Mouse (Mus musculus): Measurements from ENCODE around the gene Morn3.

Gene Morn3

DNA sequence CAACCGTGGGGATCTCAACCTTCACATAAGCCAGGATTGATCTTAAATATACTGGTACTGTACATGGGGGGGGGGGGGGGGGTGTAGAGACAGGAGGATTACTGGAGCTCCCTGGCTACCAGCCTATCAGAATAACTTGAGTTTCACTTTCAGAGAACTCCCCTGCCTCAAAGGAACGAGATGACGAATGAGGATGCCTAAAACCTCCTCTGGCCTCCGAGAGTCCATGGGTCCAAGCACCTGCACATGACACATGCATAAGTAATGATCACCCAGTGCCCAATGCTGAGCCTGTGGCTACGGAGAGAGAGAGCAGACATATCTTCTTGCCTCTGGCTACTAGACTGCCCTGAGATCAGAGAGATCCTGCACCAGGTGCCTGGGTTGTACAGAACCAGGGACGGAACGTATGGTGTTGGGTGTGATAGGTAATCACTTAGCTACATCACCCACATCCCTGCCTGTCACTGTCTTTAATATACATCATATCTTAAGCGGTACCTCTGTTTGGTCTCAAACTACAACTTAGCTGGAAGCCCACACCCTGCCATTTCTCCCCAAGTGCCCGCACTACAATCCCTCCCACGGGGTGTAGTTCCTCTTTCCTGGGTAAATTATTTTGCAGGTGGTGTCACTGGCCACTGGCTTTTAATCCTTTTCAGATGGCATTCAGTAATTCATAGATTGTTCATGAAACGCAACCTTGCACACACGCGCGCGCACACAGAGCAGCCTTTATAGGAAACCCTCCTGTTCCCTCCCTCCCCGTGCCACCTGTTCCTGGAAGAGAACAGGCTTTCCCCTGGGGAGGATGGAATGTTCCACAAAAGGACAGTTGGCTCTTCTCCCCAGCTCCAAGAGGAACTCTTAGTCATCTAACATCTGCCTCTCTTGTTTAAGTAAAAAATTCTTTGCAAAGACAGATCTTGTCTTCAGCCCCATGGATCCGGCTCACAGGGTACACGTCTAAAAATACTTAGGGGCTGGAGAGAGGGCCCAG lies 49.3 kb downstream of the Morn3 start:
- no peaks in the 10 kb centered on the region for H3K36me3 ChIP-seq (ENCODE audit: control insufficient read depth, insufficient read depth, low read length, poor library complexity, severe bottlenecking)
- H3K27me3 ChIP-seq (ENCODE audit: control insufficient read depth, insufficient read depth, low read length, poor library complexity, severe bottlenecking): no peaks in the 10 kb centered on the region
- peak; percentile 30 for DNase-seq (ENCODE audit: low read depth, low spot score)

GRCm38 (mm10) chr5:122994910-122995309 lies 51.9 kb downstream of the Morn3 start:
- Histone ChIP-seq H3K27me3 (ENCODE audit: control insufficient read depth, insufficient read depth, low read length, poor library complexity, severe bottlenecking) (no peaks in the 10 kb centered on the region), H3K36me3 (ENCODE audit: control insufficient read depth, insufficient read depth, low read length, poor library complexity, severe bottlenecking) (no peaks in the 10 kb centered on the region)
- no peak for DNase-seq (ENCODE audit: low read depth, low spot score)

GRCm38 (mm10) chr5:122994303-122994846 lies 52.4 kb downstream of the Morn3 start:
- Histone ChIP-seq H3K36me3 (ENCODE audit: control insufficient read depth, insufficient read depth, low read length, poor library complexity, severe bottlenecking) (no peaks in the 10 kb centered on the region), H3K27me3 (ENCODE audit: control insufficient read depth, insufficient read depth, low read length, poor library complexity, severe bottlenecking) (no peaks in the 10 kb centered on the region; the same call in 1 of the 2 replicates)
- DNase-seq (ENCODE audit: low read depth, low spot score): peak; percentile 85

DNA sequence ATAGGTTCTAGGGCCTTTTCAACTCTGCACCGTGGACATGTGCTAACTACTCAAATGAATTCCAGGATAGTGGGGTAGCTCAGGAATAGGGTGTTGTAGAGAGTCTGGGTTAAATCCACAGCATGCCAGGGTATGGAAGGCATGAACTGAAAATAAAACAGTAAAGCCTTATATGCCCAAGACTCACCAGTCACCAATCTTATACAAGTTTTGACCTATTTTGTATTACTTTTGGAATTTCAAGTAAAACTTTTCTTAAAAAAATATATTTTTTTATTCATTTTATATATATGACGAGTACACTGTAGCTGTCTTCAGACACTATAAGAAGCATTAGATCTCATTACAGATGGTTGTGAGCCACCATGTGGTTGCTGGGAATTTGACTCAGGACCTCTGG lies 53.0 kb downstream of the Morn3 start:
- no peaks in the 10 kb centered on the region for H3K36me3 ChIP-seq (ENCODE audit: control insufficient read depth, insufficient read depth, low read length, poor library complexity, severe bottlenecking)
- no peaks in the 10 kb centered on the region; the same call in 1 of the 2 replicates for H3K27me3 ChIP-seq (ENCODE audit: control insufficient read depth, insufficient read depth, low read length, poor library complexity, severe bottlenecking)
- no peak for DNase-seq (ENCODE audit: low read depth, low spot score)

GRCm38 (mm10) chr5:122991350-122992004 lies 55.3 kb downstream of the Morn3 start:
- no peak for DNase-seq (ENCODE audit: low read depth, low spot score)
- H3K27me3 ChIP-seq (ENCODE audit: control insufficient read depth, insufficient read depth, low read length, poor library complexity, severe bottlenecking): no peaks in the 10 kb centered on the region; the same call in 1 of the 2 replicates
- no peaks in the 10 kb centered on the region for H3K36me3 ChIP-seq (ENCODE audit: control insufficient read depth, insufficient read depth, low read length, poor library complexity, severe bottlenecking)

DNA sequence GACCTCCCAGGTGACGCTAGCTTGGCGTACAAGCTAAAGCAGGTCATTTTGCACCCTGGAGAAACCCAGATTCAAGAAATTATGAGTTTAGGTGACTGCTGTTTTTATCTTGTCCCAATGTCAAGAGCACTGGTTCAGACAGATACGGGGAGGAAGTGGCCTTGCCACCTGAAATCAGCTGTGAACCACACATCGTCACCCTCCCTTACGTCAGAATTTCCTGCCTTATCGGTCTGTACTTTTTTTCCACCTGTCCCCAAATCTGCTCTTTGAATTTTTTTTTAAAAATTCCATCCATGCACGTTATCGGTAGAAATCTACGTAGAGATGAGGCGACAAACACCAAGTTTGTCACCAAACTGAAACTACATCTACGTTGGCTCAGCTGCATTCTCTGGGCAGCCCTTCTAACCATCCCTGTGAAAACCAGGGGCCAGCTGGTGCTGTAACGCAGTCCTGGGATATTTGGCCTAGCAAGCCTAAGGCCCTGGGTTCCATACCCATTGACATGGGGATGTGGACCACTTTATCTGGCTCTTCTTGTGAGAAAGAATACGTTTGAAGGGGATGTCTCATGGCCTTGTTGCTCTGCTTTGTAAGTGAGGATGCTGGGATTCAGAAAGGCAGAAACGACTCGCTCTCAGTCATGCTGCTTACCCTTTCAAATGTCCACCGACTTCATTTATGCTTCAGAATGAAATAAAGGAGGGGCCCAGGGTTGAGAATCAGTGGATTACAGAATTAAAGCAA lies 56.2 kb downstream of the Morn3 start:
- Histone ChIP-seq H3K36me3 (ENCODE audit: control insufficient read depth, insufficient read depth, low read length, poor library complexity, severe bottlenecking) (no peaks in the 10 kb centered on the region), H3K27me3 (ENCODE audit: control insufficient read depth, insufficient read depth, low read length, poor library complexity, severe bottlenecking) (no peaks in the 10 kb centered on the region; the same call in 1 of the 2 replicates)
- peak; percentile 94 for DNase-seq (ENCODE audit: low read depth, low spot score)

DNA sequence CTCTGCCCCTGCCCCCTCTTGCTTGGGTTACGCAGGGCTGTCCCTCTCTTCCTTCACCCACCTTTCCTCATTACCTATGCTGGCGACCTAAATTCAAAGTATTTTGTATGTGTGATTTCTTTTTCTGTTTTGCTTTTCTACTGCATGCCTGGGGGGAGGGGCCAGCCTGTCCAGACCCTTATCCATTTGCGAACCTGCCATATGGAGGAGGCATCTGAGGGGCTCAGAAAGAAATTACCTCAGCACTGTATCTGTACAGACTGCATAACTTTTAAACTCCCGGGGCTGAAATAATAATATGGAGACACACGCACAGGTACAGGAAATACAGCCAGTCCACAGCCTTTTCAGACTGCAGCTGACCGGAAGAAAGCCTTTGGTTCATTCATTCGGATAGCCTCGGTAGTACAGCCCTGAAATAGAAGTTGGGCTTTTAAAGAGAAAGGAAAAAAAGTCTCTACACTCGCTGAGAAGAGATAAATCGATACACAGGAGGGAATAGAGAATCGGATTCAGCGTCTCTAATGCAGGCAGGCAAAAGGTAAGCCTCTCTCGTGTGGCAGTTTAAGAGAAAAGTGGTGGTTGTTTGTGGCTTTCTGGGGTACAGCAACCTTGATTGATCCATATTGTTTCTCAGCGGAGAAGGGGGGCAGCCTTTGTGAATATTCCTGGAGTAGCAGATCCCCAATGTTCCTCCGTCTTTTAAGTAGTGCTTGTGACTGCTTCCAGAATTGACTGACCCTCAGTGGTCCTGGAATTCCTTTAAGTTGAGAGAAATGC lies 57.1 kb downstream of the Morn3 start, which contains the start of gene Kdm2b:
Gene Kdm2b (minus strand): TSS at position 273 of the 780 bp plus-strand sequence.
- Histone ChIP-seq H3K27me3 (ENCODE audit: control insufficient read depth, insufficient read depth, low read length, poor library complexity, severe bottlenecking) (no peaks in the 10 kb centered on the region; the same call in 1 of the 2 replicates), H3K36me3 (ENCODE audit: control insufficient read depth, insufficient read depth, low read length, poor library complexity, severe bottlenecking) (no peaks in the 10 kb centered on the region)
- peak; percentile 58 for DNase-seq (ENCODE audit: low read depth, low spot score)

GRCm38 (mm10) chr5:122989001-122989525 lies 57.8 kb downstream of the Morn3 start:
- Histone ChIP-seq H3K27me3 (ENCODE audit: control insufficient read depth, insufficient read depth, low read length, poor library complexity, severe bottlenecking) (no peaks in the 10 kb centered on the region; the same call in 1 of the 2 replicates), H3K36me3 (ENCODE audit: control insufficient read depth, insufficient read depth, low read length, poor library complexity, severe bottlenecking) (no peaks in the 10 kb centered on the region)
- DNase-seq (ENCODE audit: low read depth, low spot score): peak; percentile 82

- Histone ChIP-seq H3K36me3 (ENCODE audit: control insufficient read depth, insufficient read depth, low read length, poor library complexity, severe bottlenecking) (no peaks in the 10 kb centered on the region), H3K27me3 (ENCODE audit: control insufficient read depth, insufficient read depth, low read length, poor library complexity, severe bottlenecking) (no peaks in the 10 kb centered on the region; the same call in 1 of the 2 replicates)
- DNase-seq (ENCODE audit: low read depth, low spot score): peak; percentile 30
These were observed 58.6 kb downstream of the Morn3 start for GRCm38 (mm10) chr5:122988021-122988751.

DNA sequence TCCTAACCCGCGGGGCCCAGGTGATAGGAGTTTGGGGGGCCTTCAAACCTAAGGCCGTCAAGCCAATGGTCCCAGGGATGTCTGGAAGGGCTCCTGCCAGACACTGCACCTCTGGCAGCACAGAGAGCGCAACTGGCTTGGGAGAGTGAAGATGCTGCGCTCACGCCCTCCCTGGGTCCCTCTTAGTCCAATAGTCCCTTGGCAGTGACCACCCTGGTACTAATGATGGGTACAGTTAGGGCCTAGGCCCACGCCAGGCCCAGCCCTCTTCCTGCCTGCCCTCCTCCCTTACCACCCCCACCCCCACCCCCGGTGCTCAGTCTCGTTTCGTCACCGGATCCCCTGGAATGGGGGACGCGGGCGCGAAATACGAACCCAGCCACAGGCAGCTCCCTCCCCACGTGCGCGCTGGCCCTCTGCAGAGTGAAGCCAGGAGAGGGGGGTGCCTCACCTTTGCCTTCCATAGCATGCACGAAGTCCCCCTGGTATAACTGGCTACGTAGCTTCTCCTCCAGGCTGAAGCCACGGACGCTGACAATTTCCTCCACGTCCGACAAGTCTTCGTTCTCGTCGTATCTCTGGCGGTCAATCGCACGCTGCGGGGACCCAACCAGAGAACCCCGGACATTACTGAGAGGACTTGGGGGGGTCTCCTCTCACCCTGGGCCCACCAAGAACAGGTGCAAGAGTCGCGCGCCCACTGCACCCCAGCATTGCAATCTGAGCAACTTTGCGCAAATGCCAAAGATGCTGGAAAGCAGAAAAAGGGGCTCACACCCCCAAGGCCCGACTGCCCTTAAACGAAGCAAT lies 59.4 kb downstream of the Morn3 start:
- DNase-seq (ENCODE audit: low read depth, low spot score): peak; percentile 23
- H3K36me3 ChIP-seq (ENCODE audit: control insufficient read depth, insufficient read depth, low read length, poor library complexity, severe bottlenecking): no peaks in the 10 kb centered on the region
- H3K27me3 ChIP-seq (ENCODE audit: control insufficient read depth, insufficient read depth, low read length, poor library complexity, severe bottlenecking): no peaks in the 10 kb centered on the region; the same call in 1 of the 2 replicates

DNA sequence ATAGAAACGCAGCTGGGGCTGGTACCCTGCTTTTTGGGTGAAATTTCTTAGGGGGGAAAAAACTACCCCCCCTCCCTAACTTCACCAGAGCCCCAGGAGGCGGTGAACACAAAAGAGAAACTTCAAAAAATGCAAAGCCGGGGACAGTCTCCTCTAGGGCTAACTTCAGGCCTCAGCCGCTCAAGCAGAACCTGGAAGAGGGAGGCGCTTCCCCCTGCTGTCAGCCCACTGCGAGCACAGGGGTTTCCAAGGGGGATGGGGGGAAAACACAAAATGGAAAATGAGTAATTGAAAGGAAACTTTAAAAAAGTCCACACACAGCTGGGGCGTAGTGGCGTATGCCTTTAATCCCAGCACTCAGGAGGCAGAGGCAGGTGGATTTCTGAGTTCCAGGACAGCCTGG lies 60.7 kb downstream of the Morn3 start:
- Histone ChIP-seq H3K27me3 (ENCODE audit: control insufficient read depth, insufficient read depth, low read length, poor library complexity, severe bottlenecking) (no peaks in the 10 kb centered on the region; the same call in 1 of the 2 replicates), H3K36me3 (ENCODE audit: control insufficient read depth, insufficient read depth, low read length, poor library complexity, severe bottlenecking) (no peaks in the 10 kb centered on the region)
- peak; percentile 23 for DNase-seq (ENCODE audit: low read depth, low spot score)
